Mouse (Mus musculus): ENCODE measurements around the gene Olfr1394.

DNA sequence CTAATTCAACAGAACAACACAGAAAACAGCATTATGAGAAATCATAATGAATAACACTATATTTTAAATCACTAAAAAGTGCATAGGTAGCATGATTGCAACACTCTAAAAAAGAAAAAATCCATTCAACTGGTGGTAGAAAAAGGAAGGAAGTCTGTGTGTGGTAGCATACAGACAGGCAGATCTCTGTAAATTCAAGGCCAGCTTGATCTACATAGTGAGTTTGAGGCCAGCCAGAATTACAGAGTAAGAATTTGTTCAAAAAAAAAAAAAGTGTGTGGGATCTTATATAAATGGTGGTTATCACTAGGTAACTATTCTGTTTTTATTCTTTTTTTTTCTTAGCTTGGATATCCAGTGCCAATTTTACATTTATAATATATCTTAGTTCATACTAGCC, 47.0 kb downstream of the Olfr1394 start:
- no peak for TF ChIP-seq CTCF (IDR thresholded peaks at IDR 0.05; ENCODE audit: low read depth)
- no peak for TF ChIP-seq EP300 (optimal IDR thresholded peaks at IDR 0.05)

Measured in stomach, postnatal 0 days (tissue).